Mouse (Mus musculus): Measurements from ENCODE around the gene Mob3b.

DNA sequence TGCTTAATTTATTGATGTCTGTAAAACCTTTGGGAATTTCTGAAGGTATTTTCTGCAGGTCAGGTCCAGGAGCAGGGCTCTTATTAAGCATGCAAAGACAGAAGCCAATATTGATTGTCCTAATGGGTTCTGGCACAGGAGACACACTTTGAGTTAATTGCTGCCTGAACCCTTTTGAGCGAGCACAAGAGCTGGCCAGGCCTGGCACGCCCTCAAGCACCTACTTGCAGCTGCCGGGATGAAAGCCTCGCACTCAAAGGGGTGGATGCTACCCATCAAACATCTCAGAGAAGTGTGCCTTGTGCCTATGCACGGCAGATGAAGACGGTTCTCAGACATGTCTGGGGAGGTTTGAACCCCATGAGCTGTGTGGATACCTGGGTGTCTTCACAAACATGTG is 151.2 kb downstream of the Mob3b start:
- TF ChIP-seq CTCF (IDR thresholded peaks at IDR 0.05; ENCODE audit: low read depth) (no peak), EP300 (IDR thresholded peaks at IDR 0.05; ENCODE audit: low read depth) (no peak)
